Mouse (Mus musculus): ENCODE data around the gene Exoc1.

DNA sequence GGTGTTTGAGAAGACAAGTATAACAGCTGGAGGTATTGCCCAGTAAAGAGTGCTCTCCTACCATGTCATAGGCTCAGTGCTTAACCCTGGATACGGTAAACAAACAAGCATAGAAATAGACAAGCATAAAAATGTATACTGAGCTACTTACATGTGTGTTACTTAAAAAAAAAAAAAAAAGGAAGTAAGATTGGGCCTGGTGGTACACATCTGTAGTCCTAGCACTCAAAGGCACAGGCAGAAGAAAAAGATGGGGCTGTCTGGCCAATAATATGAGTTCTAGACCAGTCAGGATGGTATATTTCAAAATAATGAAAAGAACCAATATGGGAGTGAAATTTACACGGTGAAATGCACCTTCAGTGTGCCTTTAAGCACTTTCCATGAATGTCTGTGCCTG lies 60.9 kb downstream of the Exoc1 start:
- TF ChIP-seq POLR2A (IDR thresholded peaks at IDR 0.05; ENCODE audit: extremely low read depth, insufficient read depth, low read length) = no peak
- TF ChIP-seq CTCF (IDR thresholded peaks at IDR 0.05; ENCODE audit: extremely low read depth, insufficient read depth, low read length) = no peak

Measured in cortical plate, adult 2 months (tissue).